Mouse (Mus musculus) lung, postnatal 0 days (tissue): ENCODE measurements around the gene Srp9. TPM values are rescaled to one million over a fixed set of nuclear protein-coding genes. Genes with fewer than 3 reads are reported as not detected.
A peak's percentile ranks its signal among the peaks of the same experiment; 100 is the strongest.

Source experiments
- ATAC-seq: fragments of 200-750 bp; cut with Nextera tagmentation; 2 replicates; pipeline ENCODE4 v1.8.0; 2017; ENCODE audit warnings: moderate library complexity
- DNase-seq: peaks from one replicate; pipeline ENCODE4 v3.0.0-alpha.2; 2016; ENCODE audit warnings: low spot score
- H3K27ac ChIP-seq: fragments of 300-500 bp; sonication (generic); 2 replicates; pipeline ENCODE4 v1.5.1; 2014; ENCODE audit warnings: antibody characterized with exemption, mild to moderate bottlenecking, low read length, mixed read lengths
- H3K27me3 ChIP-seq: fragments of 300-500 bp; sonication (generic); replicated peaks from 2 replicates; pipeline ENCODE4 v1.6.1; 2014; ENCODE audit warnings: low read length, mixed read lengths; ENCODE audit not compliant: insufficient read depth
- H3K36me3 ChIP-seq: fragments of 300-500 bp; sonication (generic); 2 replicates; pipeline ENCODE4 v1.6.1; 2014; ENCODE audit warnings: low read length, mixed read lengths; ENCODE audit not compliant: insufficient read depth
- H3K4me1 ChIP-seq: fragments of 300-500 bp; sonication (generic); 2 replicates; pipeline ENCODE4 v1.6.1; 2014; ENCODE audit warnings: antibody characterized with exemption, low read depth, low read length, mixed read lengths; ENCODE audit not compliant: insufficient read depth
- H3K4me2 ChIP-seq: fragments of 300-500 bp; sonication (generic); replicated peaks from 2 replicates; pipeline ENCODE4 v1.6.1; 2014; ENCODE audit warnings: low read depth, mild to moderate bottlenecking, low read length, moderate library complexity, mixed read lengths
- H3K4me3 ChIP-seq: fragments of 300-500 bp; sonication (generic); 2 replicates; pipeline ENCODE4 v1.5.1; 2014; ENCODE audit warnings: low read depth, low read length
- H3K9ac ChIP-seq: fragments of 300-500 bp; sonication (generic); replicated peaks from 2 replicates; pipeline ENCODE4 v1.6.1; 2014; ENCODE audit warnings: low read depth, mild to moderate bottlenecking
- H3K9me3 ChIP-seq: fragments of 300-500 bp; sonication (generic); 2 replicates; pipeline ENCODE4 v1.6.1; 2016; ENCODE audit warnings: low read length, mixed read lengths
- CTCF ChIP-seq: IDR thresholded peaks from 2 replicates; pipeline ENCODE4 v1.5.1; 2016; ENCODE audit warnings: antibody characterized with exemption, mild to moderate bottlenecking
- EP300 ChIP-seq: IDR thresholded peaks from 2 replicates; pipeline ENCODE4 v1.6.1; 2016; ENCODE audit warnings: antibody characterized with exemption, mild to moderate bottlenecking, control low read depth
- WGBS: fragments of 180-500 bp; shearing (Covaris S2); extraction: QIAGEN DNeasy Blood & Tissue Kit; methylation state at CpG from one replicate; pipeline ENCODE4 v1.1.7; 2014; 5-methylcytosine and 5-hydroxymethylcytosine counted together
- polyA plus RNA-seq: library from polyadenylated mRNA; unstranded; fragments of >200 nt; fragmentation: Nextera tagmentation; extraction: Ambion mirVana; gene quantifications from 2 replicates; pipeline ENCODE4 v1.2.1, GENCODE M21; 2015

Gene Srp9
- polyA plus RNA-seq, 1 experiment from 2014 or later = 146 TPM

GRCm38 (mm10) chr1:182137204-182138125, 12.9 kb downstream of the Srp9 start:
- ATAC-seq (0 out of 2 replicates have a peak, but pooled peaks have one; percentile 27), DNase-seq (peak; percentile 53)
- Histone ChIP-seq H3K9me3 (no peaks in the 10 kb centered on the region), H3K36me3 (no peaks in the 10 kb centered on the region), H3K27ac (no peak overlapping the region), H3K4me3 (no peak overlapping the region), H3K4me1 (no peaks in the 10 kb centered on the region), H3K27me3 (no peaks in the 10 kb centered on the region), H3K9ac (no peak overlapping the region), H3K4me2 (no peak overlapping the region)
- no peak for TF ChIP-seq EP300
- no peak for TF ChIP-seq CTCF
- 45% methylated on average over 25 of the region's 28 CpGs for WGBS

- Histone ChIP-seq H3K36me3 (no peaks in the 10 kb centered on the region), H3K4me3 (no peak overlapping the region), H3K27me3 (no peaks in the 10 kb centered on the region), H3K27ac (no peak overlapping the region), H3K9me3 (no peaks in the 10 kb centered on the region), H3K9ac (no peak overlapping the region), H3K4me1 (no peaks in the 10 kb centered on the region), H3K4me2 (no peak overlapping the region)
- ATAC-seq = no peak
- 75% methylated on average over 8 of the region's 8 CpGs for WGBS
- TF ChIP-seq CTCF = peak; percentile 33
- no peak for TF ChIP-seq EP300
- DNase-seq = no peak
Observed at GRCm38 (mm10) chr1:182138172-182138571, 13.6 kb downstream of the Srp9 start.

GRCm38 (mm10) chr1:182139937-182140336, 15.4 kb downstream of the Srp9 start:
- Histone ChIP-seq H3K27ac (no peak overlapping the region), H3K4me3 (no peak overlapping the region), H3K4me2 (no peak overlapping the region), H3K36me3 (no peaks in the 10 kb centered on the region), H3K9ac (no peak overlapping the region), H3K4me1 (no peaks in the 10 kb centered on the region), H3K9me3 (no peaks in the 10 kb centered on the region), H3K27me3 (no peaks in the 10 kb centered on the region)
- DNase-seq = no peak
- 37% methylated on average over 9 of the region's 9 CpGs for WGBS
- ATAC-seq = peak; percentile 11; the same call in 1 of the 2 replicates
- TF ChIP-seq CTCF = no peak
- no peak for TF ChIP-seq EP300

- 3% methylated on average over 6 of the region's 6 CpGs for WGBS
- H3K27me3 ChIP-seq = no peaks in the 10 kb centered on the region
- TF ChIP-seq EP300 (no peak), CTCF (peak; percentile 93)
- H3K9me3 ChIP-seq = no peaks in the 10 kb centered on the region
- H3K27ac ChIP-seq = no peak overlapping the region
- ATAC-seq (peak; percentile 73), DNase-seq (peak; percentile 77)
- no peaks in the 10 kb centered on the region for H3K36me3 ChIP-seq
- no peak overlapping the region for H3K4me2 ChIP-seq
- H3K9ac ChIP-seq = no peak overlapping the region
- no peaks in the 10 kb centered on the region for H3K4me1 ChIP-seq
- no peak overlapping the region for H3K4me3 ChIP-seq
Observed at GRCm38 (mm10) chr1:182140370-182140769, 15.8 kb downstream of the Srp9 start.

DNA sequence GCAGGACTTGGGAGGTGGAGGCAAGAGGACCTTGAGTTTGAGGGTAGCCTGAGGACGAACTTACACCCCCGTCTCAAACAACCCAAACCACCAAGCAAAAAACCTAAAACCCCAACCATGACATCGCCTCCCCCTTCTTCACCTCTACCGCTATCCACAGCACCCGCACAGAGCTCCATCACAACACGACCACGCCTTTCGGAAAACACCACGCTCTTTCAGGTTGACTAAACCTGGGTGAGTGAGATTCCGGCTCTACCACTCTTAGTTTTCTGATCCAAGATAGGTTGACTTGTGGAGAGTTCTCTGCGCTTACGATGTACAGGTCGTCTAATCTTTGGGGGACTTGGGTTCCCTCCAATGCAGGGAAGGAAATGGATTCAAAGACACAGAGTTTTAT, 18.2 kb downstream of the Srp9 start:
- ATAC-seq (no peak), DNase-seq (no peak)
- Histone ChIP-seq H3K27ac (no peak overlapping the region), H3K4me2 (no peak overlapping the region), H3K9ac (no peak overlapping the region), H3K27me3 (no peaks in the 10 kb centered on the region), H3K4me3 (no peak overlapping the region), H3K9me3 (no peaks in the 10 kb centered on the region), H3K36me3 (no peaks in the 10 kb centered on the region), H3K4me1 (no peaks in the 10 kb centered on the region)
- 91% methylated on average over 13 of the region's 13 CpGs for WGBS
- TF ChIP-seq EP300 (no peak), CTCF (no peak)

GRCm38 (mm10) chr1:182143288-182143687, 18.8 kb downstream of the Srp9 start:
- ATAC-seq (no peak), DNase-seq (no peak)
- Histone ChIP-seq H3K27ac (no peak overlapping the region), H3K4me2 (no peak overlapping the region), H3K4me3 (no peak overlapping the region), H3K9me3 (no peaks in the 10 kb centered on the region), H3K36me3 (no peaks in the 10 kb centered on the region), H3K27me3 (no peaks in the 10 kb centered on the region), H3K4me1 (no peaks in the 10 kb centered on the region), H3K9ac (no peak overlapping the region)
- WGBS = 72% methylated on average over 8 of the region's 8 CpGs
- TF ChIP-seq CTCF (peak; percentile 53), EP300 (no peak)
